Mouse (Mus musculus) naive thymus-derived CD4-positive, alpha-beta T cell, adult 2 months (primary cell): ENCODE measurements around the gene Qprt.

Source experiments
- DNase-seq: peaks from one replicate; pipeline ENCODE4 v3.0.0-alpha.2; 2011; ENCODE audit warnings: low read depth

Gene Qprt

GRCm38 (mm10) chr7:127133125-127133524, 11.1 kb upstream of the Qprt start:
- no peak for DNase-seq

GRCm38 (mm10) chr7:127129638-127130037, 7.6 kb upstream of the Qprt start:
- DNase-seq, result peak; percentile 71

- DNase-seq, result no peak
These were observed 740 bp downstream of the Qprt start for GRCm38 (mm10) chr7:127121061-127121910.

GRCm38 (mm10) chr7:127118671-127119445, 3.2 kb downstream of the Qprt start:
- DNase-seq, result no peak

GRCm38 (mm10) chr7:127117948-127118347, 4.1 kb downstream of the Qprt start:
- DNase-seq, result no peak

- DNase-seq, result no peak
These were observed 5.6 kb downstream of the Qprt start for GRCm38 (mm10) chr7:127116331-127116935.

- no peak for DNase-seq
These were observed 7.1 kb downstream of the Qprt start for GRCm38 (mm10) chr7:127114920-127115319.

GRCm38 (mm10) chr7:127113614-127114259, 8.3 kb downstream of the Qprt start:
- peak; percentile 77 for DNase-seq

- peak; percentile 70 for DNase-seq
These were observed 9.0 kb downstream of the Qprt start for GRCm38 (mm10) chr7:127112921-127113597.

GRCm38 (mm10) chr7:127112251-127112841, 9.7 kb downstream of the Qprt start:
- peak; percentile 43 for DNase-seq

- DNase-seq, result peak; percentile 89
These were observed 10.6 kb downstream of the Qprt start for GRCm38 (mm10) chr7:127111461-127111860.

GRCm38 (mm10) chr7:127110239-127111007, 11.6 kb downstream of the Qprt start:
- DNase-seq, result peak; percentile 89

- no peak for DNase-seq
These were observed 16.5 kb downstream of the Qprt start for GRCm38 (mm10) chr7:127105551-127105950.

GRCm38 (mm10) chr7:127104560-127105332, 17.3 kb downstream of the Qprt start:
- DNase-seq, result peak; percentile 92

- DNase-seq, result peak; percentile 76
These were observed 18.1 kb downstream of the Qprt start for GRCm38 (mm10) chr7:127103960-127104359.

- DNase-seq, result no peak
These were observed 19.9 kb downstream of the Qprt start for GRCm38 (mm10) chr7:127102148-127102547.

GRCm38 (mm10) chr7:127101451-127102016, 20.5 kb downstream of the Qprt start:
- peak; percentile 46 for DNase-seq

GRCm38 (mm10) chr7:127099528-127099927, 22.5 kb downstream of the Qprt start:
- DNase-seq, result peak; percentile 36

- DNase-seq, result no peak
These were observed 23.1 kb downstream of the Qprt start for GRCm38 (mm10) chr7:127098950-127099349.
